Mouse (Mus musculus) thymus, postnatal 14 days (tissue): ENCODE data around the gene Grcc10.

Experiments used
- DNase-seq: peaks from one replicate; pipeline ENCODE4 v3.0.0; 2021

Gene Grcc10

DNA sequence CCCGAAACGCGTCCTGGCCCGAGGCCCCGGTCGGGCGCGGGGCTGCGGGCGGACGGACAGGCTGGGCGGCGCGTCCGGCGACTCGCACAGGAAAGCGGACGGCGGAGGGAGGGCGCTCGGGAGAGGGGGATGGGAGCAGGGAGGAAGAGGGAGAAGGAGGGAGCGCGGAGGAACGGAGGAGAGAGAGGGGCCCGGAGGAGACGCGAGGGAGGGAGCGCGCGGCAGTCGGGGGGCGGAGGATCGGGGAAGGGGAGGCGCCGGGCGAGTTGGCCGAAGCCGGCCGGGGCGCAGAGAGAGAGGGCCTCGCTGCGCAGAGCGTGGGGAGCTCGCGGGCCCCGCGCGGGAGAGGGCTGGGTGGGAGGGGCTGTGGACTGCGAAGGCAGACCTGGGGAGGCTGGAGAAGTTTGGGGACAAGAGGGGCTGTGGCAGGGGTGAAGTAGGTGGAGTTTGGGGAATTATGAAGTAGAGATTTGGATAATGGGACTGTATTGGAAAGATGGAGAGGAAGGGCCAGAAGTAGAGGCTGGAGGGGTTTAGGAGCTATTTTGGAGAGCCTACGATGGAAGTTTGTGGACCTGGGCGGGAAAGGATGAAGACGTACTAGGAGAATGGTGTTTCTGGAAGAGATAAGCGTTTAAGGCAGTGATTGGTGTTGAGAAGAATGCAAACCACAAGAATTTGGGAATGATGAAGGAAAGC, 15.6 kb upstream of the Grcc10 start:
- peak; percentile 68 for DNase-seq

DNA sequence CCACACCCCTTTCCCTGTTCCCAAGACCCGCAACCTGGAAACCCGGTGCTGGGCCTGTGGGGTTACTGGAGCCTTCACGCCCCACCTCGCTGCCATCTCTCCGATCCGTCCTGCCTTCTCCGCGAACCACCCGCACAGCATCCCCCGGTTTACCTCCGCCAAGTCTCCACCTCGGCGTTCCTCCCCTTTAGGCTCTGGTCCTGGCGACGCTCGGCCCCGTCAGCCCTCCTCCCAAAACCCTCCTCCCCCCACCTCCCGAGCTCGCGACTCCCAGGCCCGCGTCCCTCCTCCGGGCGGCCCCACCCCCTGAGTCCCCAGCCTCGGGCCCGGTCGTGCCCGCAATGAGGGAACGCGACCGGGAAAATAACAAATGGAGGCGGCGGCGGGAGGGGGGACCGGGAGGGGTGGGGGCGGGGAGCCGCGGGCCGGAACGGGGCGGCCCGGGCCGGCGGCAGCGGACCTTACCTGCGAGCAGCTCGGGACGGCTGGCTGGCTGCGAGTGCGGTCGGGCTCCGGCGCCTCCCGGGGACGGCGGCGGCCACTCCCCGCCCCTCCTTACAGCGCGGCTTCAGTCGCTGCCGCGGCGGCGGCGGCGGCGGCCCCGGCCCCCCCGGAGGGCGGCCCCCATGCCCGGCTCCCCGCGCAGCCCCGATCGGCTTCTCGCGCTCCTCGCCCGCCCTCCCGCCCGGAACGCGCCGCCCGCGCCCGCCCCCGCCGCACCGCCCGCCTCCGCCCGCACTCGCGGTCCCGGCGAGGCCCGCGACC, 14.8 kb upstream of the Grcc10 start, which contains the start of the genes Gm45234 and Atn1:
Gm45234 (minus strand) TSS at position 191 of the 765 bp plus-strand sequence.
Atn1 (minus strand) TSS at position 694 of the 765 bp plus-strand sequence.
- DNase-seq, result peak; percentile 57

DNA sequence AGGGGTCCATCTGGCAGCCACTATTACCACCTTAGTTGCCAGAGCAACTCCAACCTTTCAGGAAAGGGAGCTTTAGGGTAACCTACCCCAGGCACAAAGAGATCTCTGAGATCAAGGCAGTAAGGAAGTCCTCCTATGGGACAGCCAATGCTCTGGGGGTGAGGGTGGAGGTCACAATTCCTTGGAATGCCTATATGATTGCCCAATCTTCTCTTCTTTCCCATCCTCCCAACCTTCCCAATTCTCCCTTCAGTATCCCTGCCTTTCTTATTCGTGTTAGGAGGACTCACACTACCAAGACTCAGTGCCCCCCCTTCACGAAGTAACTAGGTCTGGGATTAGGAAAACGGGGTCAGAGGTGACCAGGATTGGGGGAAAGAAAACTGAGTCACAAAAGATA, 14.1 kb upstream of the Grcc10 start:
- no peak for DNase-seq

DNA sequence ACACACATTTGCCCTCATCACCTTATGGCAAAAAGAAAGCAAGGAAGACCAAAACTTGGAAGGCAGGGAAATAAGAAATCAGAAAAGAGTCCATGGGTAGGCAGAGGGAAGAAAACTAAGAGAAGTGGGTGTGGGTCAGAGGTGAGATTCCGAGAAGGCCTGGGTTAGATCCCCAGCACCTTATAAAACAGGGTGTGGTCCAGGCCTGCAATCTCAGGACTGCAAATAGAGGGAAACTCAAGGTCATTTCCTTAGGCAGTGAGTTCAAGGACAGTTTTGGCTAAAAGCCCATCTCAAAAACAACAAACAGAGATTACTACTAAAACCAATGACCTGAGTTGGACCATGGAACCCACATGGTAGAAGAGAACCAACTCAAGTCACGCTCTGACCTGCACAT, 12.7 kb upstream of the Grcc10 start:
- DNase-seq, result no peak

DNA sequence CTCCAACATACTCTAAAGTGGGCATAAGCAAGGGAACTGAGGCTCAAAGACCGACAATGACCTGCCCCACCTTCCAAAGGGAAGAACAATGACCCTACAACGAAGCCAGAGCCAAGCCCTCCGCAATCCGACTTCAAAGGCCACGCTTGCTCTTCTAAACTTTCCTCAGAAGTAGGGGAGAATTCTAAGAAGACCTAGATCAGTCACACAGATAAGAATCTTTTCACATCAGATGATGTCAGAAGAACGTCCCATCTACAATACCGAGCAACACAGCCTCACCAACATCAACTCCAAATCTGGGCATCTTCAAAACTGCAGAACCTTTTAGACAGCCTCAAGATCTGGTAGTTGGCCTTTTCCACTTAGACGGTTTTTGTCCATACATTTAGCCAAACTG, 9.2 kb upstream of the Grcc10 start:
- DNase-seq, result no peak

DNA sequence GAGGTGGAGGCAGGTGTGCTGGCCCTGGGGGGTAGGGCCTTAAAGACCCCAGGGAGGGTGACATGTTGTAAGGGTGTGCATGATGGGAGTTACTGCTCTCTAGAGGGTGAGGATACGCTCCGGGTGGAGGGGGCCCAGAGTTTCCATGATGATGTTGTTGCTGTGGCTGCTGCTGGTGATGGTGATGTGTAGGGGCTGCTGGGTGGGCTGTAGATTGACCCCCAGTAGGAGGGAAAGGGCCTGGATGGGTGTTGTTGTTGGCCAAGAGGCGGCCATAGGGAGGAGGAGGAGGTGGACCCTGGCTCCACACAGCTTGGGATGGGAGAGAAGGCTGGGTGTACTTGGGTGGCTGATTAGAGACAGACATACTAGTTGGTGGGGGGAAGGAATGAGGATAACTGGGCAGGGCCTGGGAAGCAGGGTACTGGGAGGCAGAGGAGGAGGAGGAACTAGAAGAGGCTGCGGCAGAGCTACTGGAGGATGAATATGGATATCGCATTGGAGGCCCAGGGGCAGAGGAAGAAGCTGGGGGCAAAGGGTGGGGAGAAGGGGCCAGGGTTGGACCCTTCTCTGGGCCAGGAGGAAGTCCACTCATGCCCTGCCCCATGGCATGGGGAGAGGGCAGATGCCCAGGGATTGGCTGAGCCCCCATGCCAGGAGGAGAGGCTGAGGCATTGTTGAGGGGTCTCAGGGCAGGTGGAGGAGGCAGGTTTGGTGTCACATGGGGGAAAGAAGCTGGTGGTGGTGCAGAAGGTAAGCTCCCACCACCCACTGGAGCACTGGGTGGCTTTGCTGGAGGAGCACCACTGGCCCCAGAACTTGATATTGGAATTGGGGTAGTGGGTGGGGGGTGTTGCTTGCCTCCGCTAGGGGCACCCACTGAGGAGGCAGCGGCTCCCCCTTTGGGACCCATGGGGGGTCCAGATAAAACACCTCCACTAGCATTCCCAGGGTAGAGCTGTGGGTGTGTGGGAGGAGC, 5.8 kb upstream of the Grcc10 start:
- no peak for DNase-seq

DNA sequence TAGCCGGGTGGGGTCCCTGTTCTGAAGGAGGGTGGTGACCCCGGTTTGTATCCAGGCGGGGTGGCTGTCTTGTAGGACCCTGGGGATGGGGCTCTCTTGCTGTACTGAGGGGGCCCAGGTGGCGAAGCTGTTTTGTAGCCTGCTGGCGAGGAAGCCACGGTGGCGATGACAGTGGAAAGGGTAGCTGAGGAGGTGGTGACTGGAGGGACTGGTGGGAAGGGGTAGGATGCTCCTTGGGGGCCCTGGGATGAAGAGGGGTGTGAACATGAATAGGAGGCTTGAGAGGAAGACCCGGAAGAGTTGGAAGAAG, 5.1 kb upstream of the Grcc10 start:
- DNase-seq, result no peak

DNA sequence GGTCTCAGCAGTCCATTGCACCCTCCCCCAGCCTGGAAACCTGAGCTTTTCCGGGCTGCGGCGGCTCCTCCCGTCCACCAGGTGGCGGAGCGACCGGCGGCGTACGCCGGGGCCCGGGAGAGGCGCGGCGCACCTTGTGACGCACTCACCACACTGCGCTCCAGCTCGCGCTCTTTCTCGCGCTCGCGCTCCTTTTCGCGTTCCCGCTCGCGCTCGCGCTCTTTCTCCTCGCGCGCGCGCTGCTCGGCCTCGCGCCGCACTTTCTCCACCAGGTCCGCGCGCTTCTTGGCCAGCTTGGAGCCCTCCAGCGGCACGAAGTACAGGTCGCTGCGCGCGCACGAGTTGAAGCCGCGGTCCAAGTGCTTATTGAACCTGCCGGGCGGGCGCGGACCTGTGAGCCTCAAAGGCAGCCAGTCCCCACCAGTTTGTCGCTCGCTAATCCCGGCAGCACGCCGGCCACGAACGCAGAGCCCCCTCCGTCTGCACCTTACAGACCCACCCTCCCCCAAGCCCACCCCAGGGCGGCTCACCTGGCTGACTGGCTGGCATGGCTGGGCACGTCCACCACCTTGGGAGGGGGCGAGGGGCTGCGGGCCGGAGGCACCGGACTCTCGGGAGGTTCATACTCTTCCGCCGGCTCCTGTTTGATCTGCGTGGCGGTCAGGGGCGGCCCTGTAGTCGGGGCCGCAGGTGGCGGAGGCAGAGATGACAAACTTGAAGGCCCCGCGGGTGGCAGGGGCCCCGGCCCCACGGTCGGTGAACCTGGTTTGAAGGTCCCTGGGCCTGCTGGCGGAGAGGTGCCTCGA, 4.5 kb upstream of the Grcc10 start:
- DNase-seq, result peak; percentile 95

DNA sequence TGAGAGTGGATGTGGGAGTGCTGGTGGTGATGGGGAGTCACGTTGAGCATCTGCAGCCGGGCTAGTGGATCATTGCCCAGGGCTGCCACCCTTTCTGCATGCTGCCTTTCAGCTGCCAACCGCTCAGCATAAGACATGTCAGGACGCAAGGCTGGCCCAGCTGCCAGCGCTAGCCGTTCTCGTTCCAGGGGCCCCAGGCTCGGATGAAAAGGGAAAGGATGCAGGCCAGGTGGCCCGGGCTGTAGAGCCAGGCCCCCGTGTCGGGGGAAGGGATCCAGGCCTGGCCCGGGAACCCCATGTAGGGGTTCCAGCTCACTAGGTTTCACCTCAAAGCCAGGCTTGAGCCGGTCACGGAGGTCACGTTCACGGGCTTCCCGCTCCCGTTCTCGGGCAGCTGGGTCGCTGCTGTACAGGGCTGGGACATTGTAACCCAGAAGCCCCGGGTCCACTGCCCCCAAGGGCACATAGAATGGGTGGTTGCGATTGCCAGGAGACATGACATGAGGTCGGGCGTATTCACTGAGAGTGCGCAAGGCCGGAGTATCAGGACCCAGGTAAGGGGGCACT, 3.7 kb upstream of the Grcc10 start:
- DNase-seq, result no peak

DNA sequence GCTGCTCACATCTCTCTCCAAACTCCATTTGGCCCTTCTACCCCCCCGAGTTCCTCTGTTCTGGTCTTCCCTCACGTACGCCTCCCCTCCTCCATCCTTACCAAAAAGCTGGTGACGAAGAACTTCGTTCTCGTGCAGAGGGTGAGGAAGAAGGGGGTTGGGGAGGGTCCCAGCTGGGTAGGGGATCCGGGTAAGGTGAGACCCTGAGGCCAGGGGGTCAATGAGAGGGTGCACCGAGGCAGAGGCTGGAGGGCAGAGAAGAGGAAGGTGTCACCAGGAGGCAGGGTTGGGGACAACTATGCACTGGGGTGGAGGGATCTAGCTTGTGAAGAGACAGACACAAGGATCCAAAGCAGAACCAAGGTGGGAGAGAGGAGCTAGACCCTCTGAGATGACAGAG, 2.5 kb upstream of the Grcc10 start:
- DNase-seq, result no peak

DNA sequence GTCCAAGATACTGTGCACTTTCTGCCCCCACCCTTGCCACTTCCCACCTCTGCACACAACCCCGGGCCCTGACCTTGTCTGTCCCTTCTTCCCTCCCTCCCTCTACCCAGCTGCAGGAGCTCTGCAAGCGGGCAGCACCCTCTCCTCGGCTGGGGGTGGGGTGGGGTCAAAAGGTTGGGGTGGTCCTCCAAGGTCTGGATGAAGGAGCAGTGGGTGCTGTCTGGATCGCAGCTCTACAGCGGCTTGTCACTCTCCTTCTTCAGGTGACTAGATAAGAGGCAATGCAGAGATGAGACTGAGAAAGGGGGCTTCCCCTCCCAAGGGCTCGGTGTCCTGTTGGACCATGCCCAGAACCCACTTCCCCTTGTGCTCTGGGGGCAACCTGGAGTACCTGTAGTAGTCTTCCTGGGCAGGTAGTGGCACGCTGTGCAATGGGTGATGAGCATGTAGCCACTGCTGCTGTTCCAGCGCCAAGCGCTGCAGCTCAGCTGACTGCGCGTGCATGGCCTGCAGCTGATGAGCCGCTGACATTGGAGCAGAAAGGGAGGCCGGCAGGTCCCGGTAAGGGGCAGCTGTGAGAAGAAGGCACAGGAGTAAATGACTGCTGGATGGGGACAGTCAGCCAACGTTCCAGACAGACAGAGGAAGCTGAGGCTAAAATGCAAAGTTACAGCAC, 1.8 kb upstream of the Grcc10 start:
- no peak for DNase-seq

DNA sequence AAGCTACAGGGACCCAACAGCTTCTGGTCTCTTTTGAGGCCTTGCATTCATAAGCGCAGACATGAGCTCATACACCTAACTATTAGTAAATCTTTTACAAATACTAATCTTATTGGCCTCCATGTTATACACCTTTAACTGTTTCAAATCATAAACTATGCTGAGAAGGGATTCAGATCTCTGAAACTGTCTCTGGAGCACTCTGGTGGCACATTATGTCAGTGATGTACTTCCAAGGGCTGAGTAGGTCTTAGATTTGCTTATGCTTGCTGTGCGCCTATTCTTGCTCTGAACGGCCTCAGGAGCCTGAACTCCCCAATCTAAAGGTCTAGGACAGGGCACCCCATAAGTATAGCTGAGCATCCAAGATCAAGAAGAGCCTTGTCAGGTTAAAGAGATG, 668 bp upstream of the Grcc10 start:
- no peak for DNase-seq

DNA sequence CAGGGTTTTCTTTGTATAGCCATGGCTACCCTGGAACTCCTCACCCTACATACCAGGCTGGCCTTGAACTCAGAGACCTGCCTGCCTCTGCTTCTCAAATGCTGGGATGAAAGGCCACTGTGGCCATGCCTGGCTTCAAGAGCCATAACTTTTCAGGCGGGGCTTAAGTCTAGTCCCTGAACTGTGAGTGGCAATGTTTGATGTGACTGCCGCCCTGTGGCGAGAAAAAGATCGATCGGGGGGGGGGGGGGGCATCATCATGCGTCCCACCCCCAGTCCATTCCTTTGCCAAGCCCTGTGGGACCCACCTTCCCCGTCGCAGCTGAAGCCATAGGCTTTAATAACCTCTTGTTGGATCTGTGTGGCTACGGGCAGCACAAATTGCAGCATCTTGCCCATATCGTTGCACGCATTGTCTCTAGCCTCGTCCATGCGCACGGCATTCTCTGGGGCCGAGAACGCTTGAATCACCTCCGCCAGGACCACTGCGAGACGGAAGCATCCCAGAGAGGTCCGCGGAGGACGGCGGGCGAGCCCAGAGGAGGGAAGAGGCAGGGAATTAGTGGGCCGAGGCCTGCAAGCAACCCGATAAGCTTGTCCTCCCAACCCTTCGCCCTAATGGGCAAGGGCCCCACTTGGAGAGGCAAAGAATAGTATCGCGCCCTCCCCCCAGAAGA, 825 bp downstream of the Grcc10 start:
- peak; percentile 64 for DNase-seq

DNA sequence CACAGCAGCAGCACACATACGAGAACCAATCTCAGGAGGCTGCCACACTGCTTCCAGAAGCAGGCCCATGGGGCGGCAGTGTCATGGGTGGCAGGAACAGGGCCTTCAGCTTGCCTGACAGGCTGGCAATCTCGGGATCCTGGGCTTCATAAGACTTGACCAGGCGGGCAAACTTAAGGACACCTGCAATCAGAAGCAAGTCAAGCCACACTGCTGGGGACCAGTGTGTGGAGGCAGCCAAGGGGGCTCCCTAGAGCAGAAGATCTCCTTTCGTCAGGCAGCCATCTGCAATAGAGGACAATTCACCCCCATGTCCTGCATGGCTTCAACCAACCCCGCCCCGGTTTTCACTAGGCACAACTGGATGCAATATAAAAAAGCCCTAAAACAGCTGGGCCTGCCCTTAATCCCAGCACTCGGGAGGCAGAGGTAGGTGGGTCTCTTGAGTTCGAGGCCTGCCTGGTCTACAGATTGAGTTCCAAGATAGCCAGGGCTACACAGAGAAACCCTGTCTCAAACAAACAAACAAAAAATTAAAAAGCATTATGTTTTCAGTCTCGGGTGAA, 1.9 kb downstream of the Grcc10 start:
- no peak for DNase-seq

DNA sequence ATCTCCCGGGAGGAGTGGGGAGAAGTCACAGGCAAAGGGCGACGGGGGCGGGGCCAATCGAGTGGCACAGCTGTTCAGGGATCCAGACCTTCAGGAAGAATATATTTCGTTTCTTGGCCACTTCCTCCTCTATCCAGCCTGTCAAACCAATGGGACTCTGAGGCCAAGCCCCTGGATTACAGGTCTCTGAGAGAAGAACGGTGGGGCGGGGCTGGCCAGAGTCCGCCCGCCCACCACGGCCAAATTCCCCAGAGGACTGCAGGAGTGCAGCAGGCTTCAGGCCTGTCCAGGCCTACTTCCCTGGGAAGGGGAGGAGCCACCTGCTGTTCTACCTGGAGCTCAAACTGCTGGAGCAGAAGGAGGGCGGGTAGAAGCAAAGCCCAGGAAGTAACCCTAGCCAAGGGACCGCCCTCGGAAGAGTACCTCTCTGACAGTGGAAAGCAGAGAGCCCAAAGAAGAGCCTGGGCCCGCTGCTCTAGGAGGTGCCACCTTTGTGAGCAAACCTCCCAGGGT, 2.6 kb downstream of the Grcc10 start, which contains the start of gene Ptpn6:
Ptpn6 (minus strand) TSS at position 204 of the 513 bp plus-strand sequence.
- DNase-seq, result peak; percentile 56

DNA sequence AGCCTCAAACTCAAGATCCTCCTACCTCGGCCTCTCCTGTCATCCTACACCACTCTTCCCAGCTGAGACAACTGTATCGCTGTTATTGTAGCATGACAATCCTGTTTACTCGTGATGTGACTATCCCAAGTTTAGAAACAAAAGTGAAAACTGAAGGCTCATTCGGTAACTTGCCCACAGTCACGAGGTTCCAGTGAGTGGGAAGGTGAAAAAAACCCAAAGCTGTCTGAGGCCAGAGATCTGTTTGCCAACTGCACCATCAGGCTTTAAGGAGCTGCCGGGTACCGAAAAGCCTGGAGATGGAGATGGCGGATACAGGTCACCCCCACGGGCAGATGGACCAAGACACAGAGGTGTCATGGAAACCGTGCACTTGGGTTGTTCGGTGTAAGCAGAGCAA, 4.1 kb downstream of the Grcc10 start:
- no peak for DNase-seq

DNA sequence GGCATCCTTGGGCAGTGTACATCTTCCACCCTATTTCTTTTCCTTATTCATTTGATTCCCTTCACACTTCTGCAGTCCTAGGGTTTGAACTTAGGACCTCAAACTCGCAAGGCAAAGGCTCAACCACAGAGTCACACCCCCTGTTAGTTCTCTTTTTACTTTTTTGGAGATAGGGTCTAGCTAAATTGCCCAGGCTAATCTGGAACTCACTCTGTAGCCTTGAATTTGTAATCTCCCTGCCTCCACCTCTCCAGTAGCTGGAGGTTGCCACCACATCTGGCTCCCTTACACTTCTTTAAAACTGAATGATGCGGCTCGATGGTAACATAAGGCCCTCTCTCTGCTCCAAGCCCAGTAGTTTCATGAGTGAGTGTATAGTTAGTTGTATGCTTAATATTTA, 6.8 kb downstream of the Grcc10 start:
- no peak for DNase-seq

DNA sequence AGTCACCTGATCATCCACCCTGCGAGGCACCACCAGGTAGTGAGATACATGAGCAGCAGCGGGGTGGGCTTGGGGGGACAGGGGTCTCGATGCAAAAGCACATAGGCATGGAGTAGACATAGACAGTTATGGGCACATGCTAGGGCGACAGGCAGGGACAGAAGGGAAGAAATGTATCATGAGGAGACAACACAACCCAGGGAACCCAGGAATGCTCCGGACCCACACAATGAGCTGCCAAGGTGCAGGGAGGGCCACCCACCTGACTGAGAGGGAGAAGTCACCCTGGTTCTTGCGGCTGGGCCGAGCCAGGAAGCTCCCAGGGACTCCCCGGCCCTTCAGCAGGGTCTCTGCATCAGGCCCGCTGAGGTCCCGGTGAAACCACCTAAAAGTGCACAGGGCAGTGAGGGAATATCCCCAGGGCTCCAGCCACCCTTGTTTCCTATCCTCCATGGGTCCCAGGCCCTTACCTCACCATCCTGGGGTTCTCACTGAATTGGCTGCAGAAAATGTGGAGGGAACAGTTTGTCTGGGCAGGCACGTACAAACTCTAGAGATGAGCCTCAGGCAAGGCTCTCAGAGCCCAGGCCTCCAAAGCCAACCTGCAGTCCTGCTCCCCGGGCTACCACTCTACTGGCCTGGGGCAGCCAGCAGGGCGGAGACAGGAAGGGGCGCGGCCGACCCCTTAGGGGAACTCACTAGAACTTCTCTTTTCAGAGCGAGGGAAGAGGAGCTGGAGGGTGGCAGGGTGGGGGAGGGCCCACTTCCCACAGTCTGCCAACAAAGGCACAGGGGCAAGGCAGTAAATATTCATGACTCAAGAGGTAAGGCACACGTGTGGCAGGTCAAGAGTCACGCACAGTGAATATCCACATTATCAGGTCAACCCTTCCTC, 8.5 kb downstream of the Grcc10 start:
- peak; percentile 90 for DNase-seq

DNA sequence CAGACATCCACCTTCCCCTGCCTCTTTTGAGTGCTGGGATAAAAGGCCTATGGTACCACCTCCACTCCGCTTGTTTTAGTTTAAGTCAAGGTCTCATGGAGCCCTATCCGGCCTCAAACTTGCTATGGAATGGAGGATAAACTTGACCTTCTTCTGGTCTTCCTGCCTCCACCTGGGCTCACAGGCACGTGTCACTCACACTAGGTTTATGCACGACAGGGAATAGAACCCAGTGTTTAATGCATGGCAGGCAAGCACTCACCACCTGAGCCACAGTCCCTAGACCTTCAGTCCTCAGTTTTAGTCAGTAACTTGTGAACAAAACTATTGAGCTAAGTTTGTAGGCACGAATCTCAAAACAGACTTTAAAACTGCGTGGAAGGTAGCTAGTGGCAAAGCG, 10.1 kb downstream of the Grcc10 start:
- peak; percentile 13 for DNase-seq
